Comparison of ENCODE assay signal across 14 mouse cellular contexts in genomic region chr4:154935788-154936187, GRCm38 (mm10). TPM values are rescaled to one million over a fixed set of nuclear protein-coding genes. Genes with fewer than 3 reads are reported as not detected.
DNase-seq lines count a peak whose midpoint lies in the region; ATAC-seq and TF ChIP-seq lines count a peak whose summit lies in the region.
"Had no signal": no experiment of that assay in that cellular context is flagged by ENCODE, and none has a peak within 500 bp of the region (broad histone marks: within the 10 kb centered on the region; RNA-seq: fewer than 3 reads in every experiment).

No protein-coding gene starts in this region.

- no peak overlapping the region for H3K9ac ChIP-seq in hindbrain, postnatal 0 days (replicated peaks; ENCODE audit: low read length)
- no peak overlapping the region for H3K9ac ChIP-seq in hindbrain, embryonic 14.5 days
- H3K9ac ChIP-seq: embryonic facial prominence, embryonic 13.5 days; hindbrain, embryonic 12.5 days; limb, embryonic 12.5 days had no signal

- H3K27ac ChIP-seq in hindbrain, postnatal 0 days: no peak overlapping the region
- H3K27ac ChIP-seq in hindbrain, embryonic 14.5 days: no peak overlapping the region
- H3K27ac ChIP-seq in embryonic facial prominence, embryonic 10.5 days (replicated peaks): no peak overlapping the region
- H3K27ac ChIP-seq: embryonic facial prominence, embryonic 13.5 days; heart, embryonic 10.5 days; hindbrain, embryonic 12.5 days; limb, embryonic 12.5 days had no signal

- no peak overlapping the region for H3K4me3 ChIP-seq in hindbrain, postnatal 0 days (ENCODE audit: low read length)
- H3K4me3 ChIP-seq in hindbrain, embryonic 14.5 days (replicated peaks; ENCODE audit: low read length): no peak overlapping the region
- no peak overlapping the region for H3K4me3 ChIP-seq in embryonic facial prominence, embryonic 10.5 days
- H3K4me3 ChIP-seq: embryonic facial prominence, embryonic 13.5 days; heart, embryonic 10.5 days; hindbrain, embryonic 12.5 days; limb, embryonic 12.5 days had no signal

- intact Hi-C loops in heart, postnatal 36 days (cut with DNase I): no loop called here

- peaks cover 8% of the 10 kb centered on the region; the same call in 1 of the 2 replicates for H3K4me1 ChIP-seq in hindbrain, postnatal 0 days (ENCODE audit: insufficient read depth, low read length)
- no peaks in the 10 kb centered on the region for H3K4me1 ChIP-seq in hindbrain, embryonic 14.5 days (replicated peaks; ENCODE audit: control insufficient read depth, insufficient read depth, low read length)
- peaks cover 9% of the 10 kb centered on the region; the same call in 1 of the 2 replicates for H3K4me1 ChIP-seq in embryonic facial prominence, embryonic 10.5 days
- H3K4me1 ChIP-seq: embryonic facial prominence, embryonic 13.5 days; hindbrain, embryonic 12.5 days; limb, embryonic 12.5 days had no signal

- no peak for ATAC-seq in hindbrain, postnatal 0 days
- no peak for ATAC-seq in hindbrain, embryonic 14.5 days (ENCODE audit: low FRiP score)
- ATAC-seq in CD4-positive, CD25-positive, alpha-beta regulatory T cell, adult 4 months: peak; percentile 48

- no peaks in the 10 kb centered on the region for H3K9me3 ChIP-seq in hindbrain, postnatal 0 days (ENCODE audit: low read length)
- H3K9me3 ChIP-seq in hindbrain, embryonic 14.5 days (ENCODE audit: control insufficient read depth, low read length): no peaks in the 10 kb centered on the region
- H3K9me3 ChIP-seq in embryonic facial prominence, embryonic 10.5 days: no peaks in the 10 kb centered on the region
- H3K9me3 ChIP-seq: embryonic facial prominence, embryonic 13.5 days; heart, embryonic 10.5 days; hindbrain, embryonic 12.5 days; limb, embryonic 12.5 days had no signal

- no peaks in the 10 kb centered on the region for H3K27me3 ChIP-seq in hindbrain, postnatal 0 days (ENCODE audit: insufficient read depth, low read length)
- no peaks in the 10 kb centered on the region for H3K27me3 ChIP-seq in hindbrain, embryonic 14.5 days (ENCODE audit: control insufficient read depth, insufficient read depth, low read length)
- no peaks in the 10 kb centered on the region; the same call in 1 of the 2 replicates for H3K27me3 ChIP-seq in embryonic facial prominence, embryonic 10.5 days (replicated peaks; ENCODE audit: low read depth, poor library complexity, severe bottlenecking)
- H3K27me3 ChIP-seq: embryonic facial prominence, embryonic 13.5 days; hindbrain, embryonic 12.5 days; limb, embryonic 12.5 days had no signal

- TF ChIP-seq CTCF in hindbrain, postnatal 0 days (IDR thresholded peaks at IDR 0.05; ENCODE audit: low read depth): peak; percentile 29; the same call in 1 of the 2 replicates

- no peaks in the 10 kb centered on the region for H3K36me3 ChIP-seq in hindbrain, postnatal 0 days (ENCODE audit: insufficient read depth, low read length)
- no peaks in the 10 kb centered on the region for H3K36me3 ChIP-seq in hindbrain, embryonic 14.5 days (replicated peaks; ENCODE audit: control insufficient read depth, insufficient read depth)
- no peaks in the 10 kb centered on the region for H3K36me3 ChIP-seq in embryonic facial prominence, embryonic 10.5 days (replicated peaks)
- H3K36me3 ChIP-seq: embryonic facial prominence, embryonic 13.5 days; heart, embryonic 10.5 days; hindbrain, embryonic 12.5 days; limb, embryonic 12.5 days had no signal

- no peak overlapping the region for H3K4me2 ChIP-seq in hindbrain, postnatal 0 days (ENCODE audit: low read depth, low read length)
- H3K4me2 ChIP-seq in hindbrain, embryonic 14.5 days (replicated peaks): no peak overlapping the region
- H3K4me2 ChIP-seq: embryonic facial prominence, embryonic 13.5 days; hindbrain, embryonic 12.5 days; limb, embryonic 12.5 days had no signal

- WGBS in hindbrain, postnatal 0 days: 81% methylated on average over 7 of the region's 7 CpGs
- 76% methylated on average over 7 of the region's 7 CpGs for WGBS in hindbrain, embryonic 14.5 days
- WGBS in embryonic facial prominence, embryonic 10.5 days: 74% methylated on average over 7 of the region's 7 CpGs

- no peak for DNase-seq in hindbrain, postnatal 0 days (ENCODE audit: low spot score)
- no peak for DNase-seq in hindbrain, embryonic 14.5 days (ENCODE audit: low spot score)
- DNase-seq in embryonic facial prominence, embryonic 10.5 days (ENCODE audit: low spot score): peak; percentile 7
- peak; percentile 34 to 60 for DNase-seq in thymus, adult 18-20 months
- DNase-seq in right cerebral cortex, postnatal 36 days (ENCODE audit: low spot score in 2 of 2): no peak
- no peak for DNase-seq in gastrocnemius, postnatal 25 days
- DNase-seq in heart, postnatal 36 days: no peak
- DNase-seq: cerebellum, adult 11-12 months had no signal

RNA-seq across cellular contexts. Expression of gene Tnfrsf14, which starts 7.4 kb away (rescaled TPM):
- total RNA-seq in hindbrain, postnatal 0 days (2014; rRNA removed): 0.52 TPM in 1 of 2 replicates, not detected in the other
- polyA plus RNA-seq in hindbrain, postnatal 0 days (2015; fragmentation: Nextera tagmentation; extraction: Ambion mirVana): 0.16 and 0.29 TPM in 2 replicates
- polyA plus RNA-seq in hindbrain, embryonic 14.5 days (2014; fragmentation: Nextera tagmentation; extraction: Ambion mirVana): 0.40 TPM in 1 of 2 replicates, not detected in the other
- 10 to 100 TPM; 12.0 to 22.3 TPM for polyA plus RNA-seq in CD4-positive, CD25-positive, alpha-beta regulatory T cell, adult 4 months (2017; shearing (Covaris generic))
- polyA plus RNA-seq in embryonic facial prominence, embryonic 10.5 days (2016; fragmentation: Nextera tagmentation; extraction: Ambion mirVana): 0.45 and 1.4 TPM in 2 replicates
- 1 to 10 TPM; 1.8 to 3.0 TPM for total RNA-seq in gastrocnemius, postnatal 25 days (2021)
- total RNA-seq in heart, postnatal 36 days (2021): 1 to 10 TPM; 5.1 to 6.0 TPM

RNA-seq across cellular contexts. Expression of gene Hes5, which starts 24.9 kb away (rescaled TPM):
- 149 and 177 TPM in 2 replicates for total RNA-seq in hindbrain, postnatal 0 days (2014; rRNA removed)
- 106 and 122 TPM in 2 replicates for polyA plus RNA-seq in hindbrain, postnatal 0 days (2015; fragmentation: Nextera tagmentation; extraction: Ambion mirVana)
- polyA plus RNA-seq in hindbrain, embryonic 14.5 days (2014; fragmentation: Nextera tagmentation; extraction: Ambion mirVana): 70.0 and 102 TPM in 2 replicates
- under 1 TPM in 1 of 2 experiments, not detected in 1; 0.59 TPM for polyA plus RNA-seq in CD4-positive, CD25-positive, alpha-beta regulatory T cell, adult 4 months (2017; shearing (Covaris generic))
- polyA plus RNA-seq in embryonic facial prominence, embryonic 10.5 days (2016; fragmentation: Nextera tagmentation; extraction: Ambion mirVana): 84.4 and 151 TPM in 2 replicates
- not detected for total RNA-seq in gastrocnemius, postnatal 25 days (2021)
- not detected for total RNA-seq in heart, postnatal 36 days (2021)
- polyA plus RNA-seq: C2C12 had no signal

RNA-seq across cellular contexts. Expression of gene Pank4, which starts 28.1 kb away (rescaled TPM):
- total RNA-seq in hindbrain, postnatal 0 days (2014; rRNA removed): 34.5 and 40.9 TPM in 2 replicates
- 25.2 and 28.1 TPM in 2 replicates for polyA plus RNA-seq in hindbrain, postnatal 0 days (2015; fragmentation: Nextera tagmentation; extraction: Ambion mirVana)
- polyA plus RNA-seq in hindbrain, embryonic 14.5 days (2014; fragmentation: Nextera tagmentation; extraction: Ambion mirVana): 34.1 and 34.4 TPM in 2 replicates
- 10 to 100 TPM; 40.8 to 61.1 TPM for polyA plus RNA-seq in CD4-positive, CD25-positive, alpha-beta regulatory T cell, adult 4 months (2017; shearing (Covaris generic))
- 49.2 and 50.1 TPM in 2 replicates for polyA plus RNA-seq in embryonic facial prominence, embryonic 10.5 days (2016; fragmentation: Nextera tagmentation; extraction: Ambion mirVana)
- total RNA-seq in gastrocnemius, postnatal 25 days (2021): 10 to 100 TPM; 31.2 to 34.0 TPM
- 10 to 100 TPM; 40.9 to 42.8 TPM for total RNA-seq in heart, postnatal 36 days (2021)

RNA-seq across cellular contexts. Expression of gene Fam213b, which starts 36.9 kb away (rescaled TPM):
- total RNA-seq in hindbrain, postnatal 0 days (2014; rRNA removed): 33.5 and 47.3 TPM in 2 replicates
- 78.2 and 83.8 TPM in 2 replicates for polyA plus RNA-seq in hindbrain, postnatal 0 days (2015; fragmentation: Nextera tagmentation; extraction: Ambion mirVana)
- 55.9 and 57.1 TPM in 2 replicates for polyA plus RNA-seq in hindbrain, embryonic 14.5 days (2014; fragmentation: Nextera tagmentation; extraction: Ambion mirVana)
- polyA plus RNA-seq in CD4-positive, CD25-positive, alpha-beta regulatory T cell, adult 4 months (2017; shearing (Covaris generic)): 10 to 100 TPM in 1 of 2 experiments, 1 to 10 TPM in 1; 5.4 to 11.3 TPM
- polyA plus RNA-seq in embryonic facial prominence, embryonic 10.5 days (2016; fragmentation: Nextera tagmentation; extraction: Ambion mirVana): 41.2 and 42.3 TPM in 2 replicates
- 10 to 100 TPM; 81.5 to 81.6 TPM for total RNA-seq in gastrocnemius, postnatal 25 days (2021)
- 10 to 100 TPM; 80.9 to 83.5 TPM for total RNA-seq in heart, postnatal 36 days (2021)

Comparison
In these comparisons a context has a peak if more than half of its experiments do, and no peak if none do; other contexts are left out.
1. DNase-seq: peak in embryonic facial prominence, embryonic 10.5 days (single experiment) and thymus, adult 18-20 months (2 of 2); none in hindbrain, postnatal 0 days (single experiment), hindbrain, embryonic 14.5 days (single experiment), right cerebral cortex, postnatal 36 days (0 of 2), gastrocnemius, postnatal 25 days (single experiment) and heart, postnatal 36 days (0 of 2).
2. RNA of gene Hes5, which starts 24.9 kb away (polyA plus RNA-seq): 106 to 122 TPM in hindbrain, postnatal 0 days, 84.4 to 151 TPM in embryonic facial prominence, embryonic 10.5 days and 70.0 to 102 TPM in hindbrain, embryonic 14.5 days; 0.59 TPM in CD4-positive, CD25-positive, alpha-beta regulatory T cell, adult 4 months; every median in the first group is over 10 times any median in the second.